Mouse (Mus musculus) bone marrow macrophage, adult 2 months (primary cell): Measurements from ENCODE around the gene 6030468B19Rik. TPM values are rescaled to one million over a fixed set of nuclear protein-coding genes. Genes with fewer than 3 reads are reported as not detected.
A peak's percentile ranks its signal among the peaks of the same experiment; 100 is the strongest.
"Not testable (repeated sequence)": the region's sequence is repeated elsewhere in the genome, so short reads cannot be mapped to it uniquely, and the experiment has no call there.

Experiments
- H3K27ac ChIP-seq: 2 replicates; pipeline ENCODE4 v1.5.1; 2012; ENCODE audit warnings: low read depth, low read length; ENCODE audit not compliant: insufficient read depth
- H3K4me1 ChIP-seq: 2 replicates; pipeline ENCODE4 v1.6.1; 2012; ENCODE audit warnings: low read length; ENCODE audit not compliant: control insufficient read depth, insufficient read depth
- H3K4me3 ChIP-seq: 2 replicates; pipeline ENCODE4 v1.5.1; 2012; ENCODE audit warnings: mild to moderate bottlenecking, low read length, moderate library complexity; ENCODE audit not compliant: insufficient read depth
- CTCF ChIP-seq: IDR thresholded peaks from 2 replicates; pipeline ENCODE4 v1.5.1; 2012; ENCODE audit warnings: low read depth, mild to moderate bottlenecking, low read length, moderate library complexity
- POLR2A ChIP-seq: IDR thresholded peaks from 2 replicates; pipeline ENCODE4 v1.6.1; 2012; ENCODE audit warnings: mild to moderate bottlenecking, low read depth, low read length, borderline replicate concordance
- polyA plus RNA-seq: library from polyadenylated mRNA; stranded (reverse); fragments of >200 nt; gene quantifications from 2 replicates; pipeline ENCODE4 v1.2.4, GENCODE M21; 2012; ENCODE audit not compliant: missing spikeins, insufficient read depth, insufficient read length

6030468B19Rik gene
- polyA plus RNA-seq, 1 experiment = not detected

- Histone ChIP-seq H3K27ac (peak overlapping the region; percentile 82), H3K4me3 (peak overlapping the region; percentile 29), H3K4me1 (peaks cover 64% of the 10 kb centered on the region)
- TF ChIP-seq CTCF (no peak), POLR2A (no peak)
These were observed 29.9 kb downstream of the 6030468B19Rik start for GRCm38 (mm10) chr11:117827386-117827785.

GRCm38 (mm10) chr11:117828149-117828887, 30.9 kb downstream of the 6030468B19Rik start:
- peaks cover 66% of the 10 kb centered on the region for H3K4me1 ChIP-seq
- no peak for TF ChIP-seq POLR2A
- TF ChIP-seq CTCF = no peak
- H3K4me3 ChIP-seq = peak overlapping the region; percentile 29
- peak overlapping the region; percentile 82 for H3K27ac ChIP-seq

- H3K4me3 ChIP-seq = no peak overlapping the region
- H3K27ac ChIP-seq = peak overlapping the region; percentile 82
- TF ChIP-seq CTCF (no peak), POLR2A (no peak)
- H3K4me1 ChIP-seq = peaks cover 59% of the 10 kb centered on the region
These were observed 31.6 kb downstream of the 6030468B19Rik start for GRCm38 (mm10) chr11:117828888-117829604.

GRCm38 (mm10) chr11:117829671-117830215, 32.3 kb downstream of the 6030468B19Rik start:
- no peak for TF ChIP-seq POLR2A
- TF ChIP-seq CTCF = no peak
- H3K4me1 ChIP-seq = peaks cover 56% of the 10 kb centered on the region
- peak overlapping the region; percentile 82 for H3K27ac ChIP-seq
- 0 out of 2 replicates have a peak overlapping the region, but pooled peaks have one; percentile 1 for H3K4me3 ChIP-seq

- H3K4me1 ChIP-seq = peaks cover 56% of the 10 kb centered on the region
- 0 out of 2 replicates have a peak overlapping the region, but pooled peaks have one; percentile 1 for H3K4me3 ChIP-seq
- TF ChIP-seq POLR2A = no peak
- no peak for TF ChIP-seq CTCF
- H3K27ac ChIP-seq = peak overlapping the region; percentile 82
These were observed 32.9 kb downstream of the 6030468B19Rik start for GRCm38 (mm10) chr11:117830401-117830800.

GRCm38 (mm10) chr11:117832086-117832969, 34.9 kb downstream of the 6030468B19Rik start:
- Histone ChIP-seq H3K4me1 (peaks cover 41% of the 10 kb centered on the region), H3K27ac (peak overlapping the region; percentile 51), H3K4me3 (peak overlapping the region; percentile 69)
- TF ChIP-seq POLR2A = no peak; the same call in 1 of the 2 replicates
- no peak; the same call in 1 of the 2 replicates for TF ChIP-seq CTCF

GRCm38 (mm10) chr11:117833509-117833908, 36.0 kb downstream of the 6030468B19Rik start:
- H3K4me3 ChIP-seq, H3K27ac ChIP-seq: not testable (repeated sequence)
- H3K4me1 ChIP-seq = peaks cover 34% of the 10 kb centered on the region

- H3K27ac ChIP-seq = no peak overlapping the region
- no peak overlapping the region for H3K4me3 ChIP-seq
- H3K4me1 ChIP-seq = peaks cover 30% of the 10 kb centered on the region
- TF ChIP-seq CTCF = no peak
- TF ChIP-seq POLR2A = no peak
These were observed 36.6 kb downstream of the 6030468B19Rik start for GRCm38 (mm10) chr11:117834086-117834485.

- Histone ChIP-seq H3K4me3 (no peak overlapping the region), H3K27ac (no peak overlapping the region), H3K4me1 (peaks cover 10% of the 10 kb centered on the region)
- no peak for TF ChIP-seq POLR2A
- TF ChIP-seq CTCF = no peak
These were observed 38.8 kb downstream of the 6030468B19Rik start for GRCm38 (mm10) chr11:117836306-117836705.
